Mouse (Mus musculus) brain, adult 2 months (tissue): ENCODE data around the gene Lsm6.

Source experiments
- DNase-seq: peaks from one replicate; pipeline ENCODE4 v3.0.0; 2011; ENCODE audit warnings: low read depth, low spot score

The Lsm6 gene

GRCm38 (mm10) chr8:78820673-78821310, at the start of gene Lsm6:
Gene Lsm6, minus strand, starts transcription at chr8:78821140.
- peak; percentile 99 for DNase-seq

GRCm38 (mm10) chr8:78867036-78867435, 46.1 kb upstream of the Lsm6 start:
- no peak for DNase-seq

GRCm38 (mm10) chr8:78863001-78863400, 42.1 kb upstream of the Lsm6 start:
- no peak for DNase-seq

- DNase-seq = peak; percentile 21
Measured at GRCm38 (mm10) chr8:78862046-78862445, 41.1 kb upstream of the Lsm6 start.

- no peak for DNase-seq
Measured at GRCm38 (mm10) chr8:78860789-78861188, 39.8 kb upstream of the Lsm6 start.

GRCm38 (mm10) chr8:78857421-78857820, 36.5 kb upstream of the Lsm6 start:
- DNase-seq = no peak

- DNase-seq = no peak
Measured at GRCm38 (mm10) chr8:78852279-78852678, 31.3 kb upstream of the Lsm6 start.

- no peak for DNase-seq
Measured at GRCm38 (mm10) chr8:78847240-78847639, 26.3 kb upstream of the Lsm6 start.

GRCm38 (mm10) chr8:78844559-78844958, 23.6 kb upstream of the Lsm6 start:
- no peak for DNase-seq

- peak; percentile 18 for DNase-seq
Measured at GRCm38 (mm10) chr8:78838656-78839413, 17.9 kb upstream of the Lsm6 start.

GRCm38 (mm10) chr8:78836091-78836490, 15.2 kb upstream of the Lsm6 start:
- no peak for DNase-seq

- DNase-seq = peak; percentile 10
Measured at GRCm38 (mm10) chr8:78828414-78828813, 7.5 kb upstream of the Lsm6 start.

GRCm38 (mm10) chr8:78824515-78824914, 3.6 kb upstream of the Lsm6 start:
- DNase-seq = no peak

- peak; percentile 16 for DNase-seq
Measured at GRCm38 (mm10) chr8:78819973-78820372, 967 bp downstream of the Lsm6 start.

- DNase-seq = no peak
Measured at GRCm38 (mm10) chr8:78814743-78815142, 6.2 kb downstream of the Lsm6 start.

- no peak for DNase-seq
Measured at GRCm38 (mm10) chr8:78813021-78813420, 7.9 kb downstream of the Lsm6 start.

GRCm38 (mm10) chr8:78812446-78812845, 8.5 kb downstream of the Lsm6 start:
- peak; percentile 11 for DNase-seq

- DNase-seq = no peak
Measured at GRCm38 (mm10) chr8:78811748-78812147, 9.2 kb downstream of the Lsm6 start.

GRCm38 (mm10) chr8:78810207-78810675, 10.7 kb downstream of the Lsm6 start:
- peak; percentile 88 for DNase-seq

GRCm38 (mm10) chr8:78809454-78810206, 11.3 kb downstream of the Lsm6 start:
- DNase-seq = no peak

- DNase-seq = no peak
Measured at GRCm38 (mm10) chr8:78808888-78809287, 12.1 kb downstream of the Lsm6 start.

- DNase-seq = no peak
Measured at GRCm38 (mm10) chr8:78808439-78808838, 12.5 kb downstream of the Lsm6 start.
